Mouse (Mus musculus) right cerebral cortex, adult 2 months (tissue): ENCODE data around the gene Masp2.

Experiments
- DNase-seq, 2 experiments: peaks; one replicate each; pipeline ENCODE4 v3.0.0; 2021 to 2022; ENCODE audit warnings: low spot score in 2 of 2

The Masp2 gene

DNA sequence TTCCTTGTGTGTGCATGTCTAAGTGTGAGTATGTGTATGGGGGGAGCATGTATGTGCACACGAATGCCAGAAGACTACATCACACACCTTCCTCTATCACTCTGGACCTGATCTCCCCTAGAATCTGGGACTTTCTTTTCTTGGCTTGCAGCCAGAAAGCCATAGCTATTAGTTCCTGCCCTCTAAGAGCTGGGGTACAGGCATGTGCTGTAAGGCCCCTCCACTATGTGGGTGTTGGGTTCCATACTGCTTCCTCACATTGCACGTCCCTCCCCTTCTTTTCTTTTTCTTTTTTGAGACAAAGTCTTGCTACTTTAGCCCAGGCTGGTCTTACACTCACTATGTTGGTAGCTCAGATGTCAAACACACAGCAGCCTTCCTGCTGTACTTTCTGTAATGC lies 33.0 kb downstream of the Masp2 start:
- DNase-seq = no peak

GRCm38 (mm10) chr4:148638302-148638701 lies 35.9 kb downstream of the Masp2 start:
- no peak for DNase-seq

- no peak for DNase-seq
Measured at GRCm38 (mm10) chr4:148639455-148639854, 37.1 kb downstream of the Masp2 start.

- DNase-seq = no peak
Measured at GRCm38 (mm10) chr4:148641121-148641520, 38.8 kb downstream of the Masp2 start.

GRCm38 (mm10) chr4:148643291-148644156 lies 41.2 kb downstream of the Masp2 start, which contains the start of gene Gm572:
Gene Gm572 (plus strand): TSS chr4:148643317.
- DNase-seq = no peak

GRCm38 (mm10) chr4:148644157-148644511 lies 41.8 kb downstream of the Masp2 start:
- DNase-seq = peak; percentile 57 to 69

DNA sequence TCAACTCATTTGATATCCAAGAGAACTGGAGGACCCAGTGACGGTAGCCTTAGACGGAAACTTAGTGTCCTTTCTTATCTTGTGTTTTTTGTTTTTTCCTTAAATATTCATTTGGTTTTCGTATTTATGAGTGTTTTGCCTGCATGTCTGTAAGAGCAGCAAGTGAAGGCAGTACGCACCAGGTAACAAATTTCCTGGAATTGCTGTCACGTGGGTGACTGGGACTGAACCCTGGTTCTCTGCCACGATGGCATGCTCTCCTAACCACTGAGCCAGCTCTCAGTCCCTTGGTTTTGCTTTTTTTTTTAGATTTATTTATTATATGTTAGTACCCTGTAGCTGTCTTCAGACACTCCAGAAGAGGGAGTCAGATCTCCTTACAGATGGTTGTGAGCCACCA lies 42.6 kb downstream of the Masp2 start:
- DNase-seq = no peak

- DNase-seq = peak; percentile 47 to 65
Measured at GRCm38 (mm10) chr4:148646616-148647015, 44.3 kb downstream of the Masp2 start.

GRCm38 (mm10) chr4:148649309-148649708 lies 47.0 kb downstream of the Masp2 start:
- DNase-seq = no peak

- no peak for DNase-seq
Measured at GRCm38 (mm10) chr4:148651045-148651444, 48.7 kb downstream of the Masp2 start.

GRCm38 (mm10) chr4:148654701-148655398 lies 52.5 kb downstream of the Masp2 start:
- no peak for DNase-seq

- no peak for DNase-seq
Measured at GRCm38 (mm10) chr4:148656691-148657258, 54.4 kb downstream of the Masp2 start.

DNA sequence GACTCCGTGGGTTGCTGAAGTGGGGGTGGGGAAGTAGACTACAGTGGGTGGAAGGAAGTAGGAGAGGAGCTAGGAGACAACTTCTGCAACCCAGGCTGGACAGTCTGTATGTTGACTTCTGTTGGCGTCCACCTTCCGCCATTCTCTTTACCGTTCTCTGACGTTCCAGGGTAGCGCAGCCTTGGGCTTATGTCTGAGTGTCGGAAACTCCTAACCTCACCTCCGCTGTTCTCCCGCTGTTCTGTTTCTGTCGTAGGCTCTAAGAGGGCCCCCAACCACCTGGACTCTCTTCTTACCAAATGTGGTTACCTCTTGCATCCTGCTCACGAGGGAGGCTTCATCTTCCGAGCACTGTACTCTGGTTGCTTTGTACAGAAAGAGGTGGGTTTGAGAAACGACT lies 55.4 kb downstream of the Masp2 start:
- no peak for DNase-seq

GRCm38 (mm10) chr4:148660174-148660573 lies 57.8 kb downstream of the Masp2 start:
- no peak for DNase-seq

- DNase-seq = peak; percentile 69 to 70
Measured at GRCm38 (mm10) chr4:148662168-148662965, 60.0 kb downstream of the Masp2 start.

DNA sequence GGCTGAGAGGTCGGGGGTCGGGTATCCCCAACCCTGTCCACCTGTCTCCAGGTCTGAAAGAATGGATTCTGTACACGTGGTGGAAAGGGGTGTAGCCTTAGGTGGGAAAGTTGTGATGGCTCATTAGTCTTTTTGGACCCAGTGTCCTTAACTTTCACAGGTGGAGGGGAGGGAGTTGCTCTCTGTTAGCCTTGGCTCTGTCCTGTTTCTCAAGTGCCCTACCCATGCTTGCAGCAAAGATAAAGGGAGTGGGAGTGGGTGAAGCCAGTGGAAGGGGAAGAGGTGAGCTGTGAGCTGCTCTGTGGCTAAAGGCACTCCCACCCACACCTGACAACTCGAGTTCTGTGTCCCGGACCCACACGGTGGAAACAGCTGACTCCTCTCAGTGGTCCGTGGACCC lies 61.0 kb downstream of the Masp2 start:
- no peak for DNase-seq

DNA sequence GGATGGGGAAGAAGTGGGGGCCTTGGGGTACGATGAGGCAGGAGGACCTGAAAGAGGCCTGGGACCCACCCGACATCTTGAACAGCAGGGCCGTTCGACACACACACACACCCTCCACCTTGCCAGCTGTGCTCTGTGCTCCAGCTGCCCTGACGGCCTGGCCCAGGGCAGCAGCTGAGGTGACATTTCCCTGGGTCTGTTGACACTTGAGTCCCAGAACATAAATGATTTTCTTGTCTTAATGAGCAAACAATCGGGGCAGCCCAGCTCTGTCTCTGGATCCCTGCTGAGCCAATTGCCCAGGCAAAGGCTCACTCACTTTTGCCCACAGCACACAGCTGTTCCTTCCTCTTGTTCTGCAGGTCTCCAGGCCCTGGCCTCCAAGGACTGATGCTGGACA lies 61.7 kb downstream of the Masp2 start:
- DNase-seq = no peak
